Mouse (Mus musculus) heart, postnatal 25 days (tissue): ENCODE data around the gene Arpc3. TPM values are rescaled to one million over a fixed set of nuclear protein-coding genes. Genes with fewer than 3 reads are reported as not detected.
"Not testable (repeated sequence)": the region's sequence is repeated elsewhere in the genome, so short reads cannot be mapped to it uniquely, and the experiment has no call there.

ENCODE experiments used
- DNase-seq: peaks from one replicate; pipeline ENCODE4 v3.0.0; 2022; ENCODE audit warnings: low spot score
- intact Hi-C: fragments of 180-260 bp; cut with DNase I; formaldehyde crosslinking; loops from one replicate; pipeline ENCODE4 v1.15.1; 2025
- total RNA-seq, 2 experiments: library from RNA; stranded (reverse); gene quantifications; 2 replicates each; pipeline ENCODE4 v1.2.3; 2021

The Arpc3 gene
- total RNA-seq, 2 experiments from 2014 or later = 93.0 to 94.1 TPM

- DNase-seq = no peak
- intact Hi-C loops = no loop called here
These were observed 33.9 kb downstream of the Arpc3 start for GRCm38 (mm10) chr5:122425550-122425949.

- intact Hi-C loops = no loop called here
- DNase-seq = no peak
These were observed 38.5 kb downstream of the Arpc3 start for GRCm38 (mm10) chr5:122430036-122430775.

- intact Hi-C loops = no loop called here
- DNase-seq = no peak
These were observed 39.5 kb downstream of the Arpc3 start for GRCm38 (mm10) chr5:122431221-122431620.

- intact Hi-C loops = no loop called here
- DNase-seq = no peak
These were observed 42.9 kb downstream of the Arpc3 start for GRCm38 (mm10) chr5:122434541-122434940.

- peak; percentile 33 for DNase-seq
- intact Hi-C loops = no loop called here
These were observed 47.9 kb downstream of the Arpc3 start for GRCm38 (mm10) chr5:122439400-122440094.

- peak; percentile 36 for DNase-seq
- intact Hi-C loops = no loop called here
These were observed 48.5 kb downstream of the Arpc3 start for GRCm38 (mm10) chr5:122440095-122440630.

- DNase-seq = no peak
- intact Hi-C loops = no loop called here
These were observed 52.8 kb downstream of the Arpc3 start for GRCm38 (mm10) chr5:122444492-122444891.

- no peak for DNase-seq
- intact Hi-C loops = no loop called here
These were observed 53.5 kb downstream of the Arpc3 start for GRCm38 (mm10) chr5:122445051-122445610.

- intact Hi-C loops = no loop called here
- DNase-seq = no peak
These were observed 56.2 kb downstream of the Arpc3 start for GRCm38 (mm10) chr5:122447857-122448256.

GRCm38 (mm10) chr5:122448869-122449268 is 57.2 kb downstream of the Arpc3 start:
- intact Hi-C loops = no loop called here
- DNase-seq = no peak

GRCm38 (mm10) chr5:122449946-122450345 is 58.3 kb downstream of the Arpc3 start:
- no peak for DNase-seq
- intact Hi-C loops = no loop called here

- no peak for DNase-seq
- intact Hi-C loops = no loop called here
These were observed 59.2 kb downstream of the Arpc3 start for GRCm38 (mm10) chr5:122450913-122451317.

GRCm38 (mm10) chr5:122451324-122451723 is 59.6 kb downstream of the Arpc3 start:
- DNase-seq = no peak
- intact Hi-C loops = no loop called here

GRCm38 (mm10) chr5:122452194-122452593 is 60.5 kb downstream of the Arpc3 start:
- no peak for DNase-seq

GRCm38 (mm10) chr5:122453188-122453587 is 61.5 kb downstream of the Arpc3 start:
- DNase-seq = no peak
- intact Hi-C loops = no loop called here

More at GRCm38 (mm10) chr5:122452194-122452593, 60.5 kb downstream of the Arpc3 start:
- intact Hi-C loops = no loop called here

GRCm38 (mm10) chr5:122454442-122454841 is 62.8 kb downstream of the Arpc3 start:
- intact Hi-C loops = no loop called here
- no peak for DNase-seq

GRCm38 (mm10) chr5:122454883-122455282 is 63.2 kb downstream of the Arpc3 start:
- DNase-seq = no peak
- intact Hi-C loops = no loop called here

GRCm38 (mm10) chr5:122455584-122455983 is 63.9 kb downstream of the Arpc3 start:
- no peak for DNase-seq

GRCm38 (mm10) chr5:122457054-122457453 is 65.4 kb downstream of the Arpc3 start:
- DNase-seq, intact Hi-C loops: not testable (repeated sequence)

More at GRCm38 (mm10) chr5:122455584-122455983, 63.9 kb downstream of the Arpc3 start:
- intact Hi-C loops = no loop called here

GRCm38 (mm10) chr5:122458066-122458465 is 66.4 kb downstream of the Arpc3 start:
- DNase-seq = no peak
- intact Hi-C loops = no loop called here

GRCm38 (mm10) chr5:122459335-122459734 is 67.7 kb downstream of the Arpc3 start:
- DNase-seq = no peak
- intact Hi-C loops = no loop called here
